Mouse (Mus musculus) left cerebral cortex, adult 6 months (tissue): ENCODE data around the gene Dthd1. TPM values are rescaled to one million over a fixed set of nuclear protein-coding genes. Genes with fewer than 3 reads are reported as not detected.

Experiments used
- long read RNA-seq, 2 experiments: library from polyadenylated mRNA; unstranded; transcript quantifications; one replicate each; pipeline ENCODE4 v2.0.0; 2019 to 2020
- polyA plus RNA-seq: library from polyadenylated mRNA; unstranded; fragments of <200 nt; fragmentation: Nextera tagmentation; gene quantifications from 2 replicates; pipeline ENCODE4 v1.2.3, GENCODE M21; 2021

The Dthd1 gene
- not detected in 2 replicates for polyA plus RNA-seq
- long read RNA-seq, experiment 1 = 0 reads
- long read RNA-seq, experiment 2 = 0 reads

GRCm38 (mm10) chr5:62813402-62814071, at the start of gene Dthd1:
TSS of gene Dthd1 (plus strand) at chr5:62813823.

GRCm38 (mm10) chr5:62765784-62766701, 47.6 kb upstream of the Dthd1 start, which contains the start of gene Arap2:
TSS of gene Arap2 (minus strand) at chr5:62766159.

Other genes with a start within 250 kb of the Dthd1 start
- 20.2 and 20.3 TPM in 2 replicates for gene Arap2, start 47.7 kb upstream of the Dthd1 start, polyA plus RNA-seq